In genomic region chr19:45016341-45017215, GRCm38 (mm10) we compare ENCODE assay signal across 8 mouse cellular contexts. TPM values are rescaled to one million over a fixed set of nuclear protein-coding genes. Genes with fewer than 3 reads are reported as not detected.
A peak's percentile ranks its signal among the peaks of the same experiment; 100 is the strongest.
DNase-seq lines count a peak whose midpoint lies in the region; ATAC-seq and TF ChIP-seq lines count a peak whose summit lies in the region.

No protein-coding gene starts in this region.

- no peaks in the 10 kb centered on the region for H3K27me3 ChIP-seq in intestine, postnatal 0 days (replicated peaks; ENCODE audit: control insufficient read depth, insufficient read depth, low read length)
- no peaks in the 10 kb centered on the region for H3K27me3 ChIP-seq in limb, embryonic 15.5 days
- no peaks in the 10 kb centered on the region for H3K27me3 ChIP-seq in midbrain, postnatal 0 days (ENCODE audit: insufficient read depth, low read length)

- H3K4me1 ChIP-seq in intestine, postnatal 0 days (replicated peaks; ENCODE audit: control insufficient read depth, insufficient read depth, low read length) = peaks cover 9% of the 10 kb centered on the region
- H3K4me1 ChIP-seq in limb, embryonic 15.5 days = peaks cover 76% of the 10 kb centered on the region
- peaks cover 15% of the 10 kb centered on the region for H3K4me1 ChIP-seq in midbrain, postnatal 0 days (ENCODE audit: insufficient read depth, low read length)

- DNase-seq in thymus, postnatal 25 days = peak; percentile 12
- no peak for DNase-seq in thymus, postnatal 36 days
- peak; percentile 80 for DNase-seq in embryo, embryonic 10.5 days (ENCODE audit: low spot score)
- DNase-seq in heart, adult 11 months = peak; percentile 99
- DNase-seq in midbrain, postnatal 0 days (ENCODE audit: low spot score) = peak; percentile 81
- DNase-seq in telencephalon, adult 2 months (ENCODE audit: low read depth, low spot score) = peak; percentile 88

- no peak for TF ChIP-seq CTCF in intestine, postnatal 0 days (IDR thresholded peaks at IDR 0.05; ENCODE audit: low read depth)
- TF ChIP-seq CTCF in midbrain, postnatal 0 days (IDR thresholded peaks at IDR 0.05) = no peak

- 2% methylated on average over 18 of the region's 18 CpGs for WGBS in intestine, postnatal 0 days
- WGBS in limb, embryonic 15.5 days = under 1% methylated on average over 18 of the region's 18 CpGs
- WGBS in midbrain, postnatal 0 days = 1% methylated on average over 16 of the region's 18 CpGs

- no peak for ATAC-seq in intestine, postnatal 0 days
- ATAC-seq in limb, embryonic 15.5 days (ENCODE audit: insufficient number of reproducible peaks, low FRiP score, low TSS enrichment, low read depth) = peak; percentile 68
- ATAC-seq in midbrain, postnatal 0 days (ENCODE audit: low FRiP score) = peak; percentile 26; the same call in 1 of the 2 replicates

- peak overlapping the region; percentile 92 for H3K27ac ChIP-seq in intestine, postnatal 0 days (ENCODE audit: low read depth, low read length)
- peak overlapping the region; percentile 99 for H3K27ac ChIP-seq in limb, embryonic 15.5 days
- peak overlapping the region; percentile 82 for H3K27ac ChIP-seq in midbrain, postnatal 0 days (ENCODE audit: low read depth, low read length)

- peak overlapping the region; percentile 69 for H3K9ac ChIP-seq in intestine, postnatal 0 days (ENCODE audit: low read depth, low read length)
- peak overlapping the region; percentile 45; the same call in 1 of the 2 replicates for H3K9ac ChIP-seq in limb, embryonic 15.5 days
- H3K9ac ChIP-seq in midbrain, postnatal 0 days (replicated peaks; ENCODE audit: low read length, poor library complexity, severe bottlenecking) = peak overlapping the region; percentile 69

- H3K4me3 ChIP-seq in intestine, postnatal 0 days (ENCODE audit: low read depth, low read length) = peak overlapping the region; percentile 66
- peak overlapping the region; percentile 67 for H3K4me3 ChIP-seq in limb, embryonic 15.5 days
- peak overlapping the region; percentile 72 for H3K4me3 ChIP-seq in midbrain, postnatal 0 days (ENCODE audit: low read depth, low read length)

- no peaks in the 10 kb centered on the region for H3K9me3 ChIP-seq in intestine, postnatal 0 days (ENCODE audit: control insufficient read depth)
- no peaks in the 10 kb centered on the region for H3K9me3 ChIP-seq in limb, embryonic 15.5 days
- H3K9me3 ChIP-seq in midbrain, postnatal 0 days (ENCODE audit: low read length) = no peaks in the 10 kb centered on the region

- peaks cover 14% of the 10 kb centered on the region for H3K36me3 ChIP-seq in intestine, postnatal 0 days (ENCODE audit: control insufficient read depth, insufficient read depth)
- peaks cover 13% of the 10 kb centered on the region for H3K36me3 ChIP-seq in limb, embryonic 15.5 days
- peaks cover 2% of the 10 kb centered on the region; the same call in 1 of the 2 replicates for H3K36me3 ChIP-seq in midbrain, postnatal 0 days (ENCODE audit: insufficient read depth, low read length)

- H3K4me2 ChIP-seq in intestine, postnatal 0 days (replicated peaks; ENCODE audit: low read depth) = peak overlapping the region; percentile 89
- H3K4me2 ChIP-seq in limb, embryonic 15.5 days = peak overlapping the region; percentile 90
- H3K4me2 ChIP-seq in midbrain, postnatal 0 days (ENCODE audit: low read depth, low read length, poor library complexity, severe bottlenecking) = peak overlapping the region; percentile 88

RNA-seq across cellular contexts. Expression of gene Lzts2, which starts 2.4 kb away (rescaled TPM):
- polyA plus RNA-seq in intestine, postnatal 0 days (2015; fragmentation: Nextera tagmentation; extraction: Ambion mirVana) = 26.0 and 26.2 TPM in 2 replicates
- polyA plus RNA-seq in limb, embryonic 15.5 days (2015; fragmentation: Nextera tagmentation; extraction: Ambion mirVana) = 66.8 and 68.3 TPM in 2 replicates
- 32.8 and 40.4 TPM in 2 replicates for total RNA-seq in midbrain, postnatal 0 days (2014; rRNA removed)
- polyA plus RNA-seq in midbrain, postnatal 0 days (2015; fragmentation: Nextera tagmentation; extraction: Ambion mirVana) = 12.9 TPM in 2 replicates

RNA-seq across cellular contexts. Expression of gene Mrpl43, which starts 10.3 kb away (rescaled TPM):
- polyA plus RNA-seq in intestine, postnatal 0 days (2015; fragmentation: Nextera tagmentation; extraction: Ambion mirVana) = 80.1 and 83.0 TPM in 2 replicates
- 62.5 and 65.1 TPM in 2 replicates for polyA plus RNA-seq in limb, embryonic 15.5 days (2015; fragmentation: Nextera tagmentation; extraction: Ambion mirVana)
- total RNA-seq in midbrain, postnatal 0 days (2014; rRNA removed) = 55.7 and 87.6 TPM in 2 replicates
- 98.8 and 105 TPM in 2 replicates for polyA plus RNA-seq in midbrain, postnatal 0 days (2015; fragmentation: Nextera tagmentation; extraction: Ambion mirVana)

RNA-seq across cellular contexts. Expression of gene Twnk, which starts 11.1 kb away (rescaled TPM):
- polyA plus RNA-seq in intestine, postnatal 0 days (2015; fragmentation: Nextera tagmentation; extraction: Ambion mirVana) = 7.1 and 7.4 TPM in 2 replicates
- 19.6 and 19.8 TPM in 2 replicates for polyA plus RNA-seq in limb, embryonic 15.5 days (2015; fragmentation: Nextera tagmentation; extraction: Ambion mirVana)
- 6.1 and 6.4 TPM in 2 replicates for total RNA-seq in midbrain, postnatal 0 days (2014; rRNA removed)
- polyA plus RNA-seq in midbrain, postnatal 0 days (2015; fragmentation: Nextera tagmentation; extraction: Ambion mirVana) = 6.8 and 7.1 TPM in 2 replicates

RNA-seq across cellular contexts. Expression of gene Sema4g, which starts 27.7 kb away (rescaled TPM):
- polyA plus RNA-seq in intestine, postnatal 0 days (2015; fragmentation: Nextera tagmentation; extraction: Ambion mirVana) = 7.8 and 10.0 TPM in 2 replicates
- 3.8 and 4.9 TPM in 2 replicates for polyA plus RNA-seq in limb, embryonic 15.5 days (2015; fragmentation: Nextera tagmentation; extraction: Ambion mirVana)
- 63.2 and 74.8 TPM in 2 replicates for total RNA-seq in midbrain, postnatal 0 days (2014; rRNA removed)
- polyA plus RNA-seq in midbrain, postnatal 0 days (2015; fragmentation: Nextera tagmentation; extraction: Ambion mirVana) = 17.5 and 18.7 TPM in 2 replicates

RNA-seq across cellular contexts. Expression of gene Pdzd7, which starts 28.9 kb away (rescaled TPM):
- polyA plus RNA-seq in intestine, postnatal 0 days (2015; fragmentation: Nextera tagmentation; extraction: Ambion mirVana) = 0.22 and 0.37 TPM in 2 replicates
- 0.16 and 0.37 TPM in 2 replicates for polyA plus RNA-seq in limb, embryonic 15.5 days (2015; fragmentation: Nextera tagmentation; extraction: Ambion mirVana)
- total RNA-seq in midbrain, postnatal 0 days (2014; rRNA removed) = 5.9 and 7.2 TPM in 2 replicates
- polyA plus RNA-seq in midbrain, postnatal 0 days (2015; fragmentation: Nextera tagmentation; extraction: Ambion mirVana) = 2.9 and 3.4 TPM in 2 replicates

Comparison
In these comparisons a context has a peak if more than half of its experiments do, and no peak if none do; other contexts are left out.
1. DNase-seq: peak in thymus, postnatal 25 days (single experiment), embryo, embryonic 10.5 days (single experiment), heart, adult 11 months (single experiment), midbrain, postnatal 0 days (single experiment) and telencephalon, adult 2 months (single experiment); none in thymus, postnatal 36 days (0 of 2).
2. Peak in every context shown above with its lines, with median percentiles within 50 percentile points of each other: H3K27ac ChIP-seq, H3K4me2 ChIP-seq, H3K4me3 ChIP-seq and H3K9ac ChIP-seq.